Mouse (Mus musculus) embryonic facial prominence, embryonic 14.5 days (tissue): ENCODE measurements around the gene Rfc1. TPM values are rescaled to one million over a fixed set of nuclear protein-coding genes. Genes with fewer than 3 reads are reported as not detected.
"Not testable (repeated sequence)": the region's sequence is repeated elsewhere in the genome, so short reads cannot be mapped to it uniquely, and the experiment has no call there.

ENCODE experiments used
- ATAC-seq: fragments of 200-750 bp; cut with Nextera tagmentation; 2 replicates; pipeline ENCODE4 v1.8.0; 2017; ENCODE audit warnings: low read depth, moderate number of reproducible peaks, moderate TSS enrichment
- DNase-seq: peaks from one replicate; pipeline ENCODE4 v3.0.0-alpha.2; 2015; ENCODE audit warnings: low spot score
- H3K27ac ChIP-seq: fragments of 300-500 bp; sonication (generic); replicated peaks from 2 replicates; pipeline ENCODE4 v1.5.1; 2014; ENCODE audit warnings: low read depth, mild to moderate bottlenecking, low read length, moderate library complexity
- H3K27me3 ChIP-seq: fragments of 300-500 bp; sonication (generic); replicated peaks from 2 replicates; pipeline ENCODE4 v1.6.1; 2014; ENCODE audit warnings: low read length; ENCODE audit not compliant: control insufficient read depth, insufficient read depth
- H3K36me3 ChIP-seq: fragments of 300-500 bp; sonication (generic); 2 replicates; pipeline ENCODE4 v1.6.1; 2014; ENCODE audit warnings: low read length, mixed read lengths; ENCODE audit not compliant: control insufficient read depth, insufficient read depth
- H3K4me1 ChIP-seq: fragments of 300-500 bp; sonication (generic); 2 replicates; pipeline ENCODE4 v1.6.1; 2014; ENCODE audit warnings: antibody characterized with exemption, low read length; ENCODE audit not compliant: control insufficient read depth, insufficient read depth
- H3K4me2 ChIP-seq: fragments of 300-500 bp; sonication (generic); 2 replicates; pipeline ENCODE4 v1.6.1; 2014; ENCODE audit warnings: low read depth, mild to moderate bottlenecking, low read length, moderate library complexity, mixed read lengths
- H3K4me3 ChIP-seq: fragments of 300-500 bp; sonication (generic); 2 replicates; pipeline ENCODE4 v1.5.1; 2014; ENCODE audit warnings: low read depth, mild to moderate bottlenecking, low read length
- H3K9ac ChIP-seq: fragments of 300-500 bp; sonication (generic); 2 replicates; pipeline ENCODE4 v1.6.1; 2014; ENCODE audit warnings: low read depth, mild to moderate bottlenecking, low read length, moderate library complexity, mixed read lengths
- H3K9me3 ChIP-seq: fragments of 300-500 bp; sonication (generic); 2 replicates; pipeline ENCODE4 v1.6.1; 2016; ENCODE audit warnings: low read length; ENCODE audit not compliant: control insufficient read depth
- WGBS: fragments of 180-500 bp; shearing (Covaris S2); extraction: QIAGEN DNeasy Blood & Tissue Kit; methylation state at CpG from one replicate; pipeline ENCODE4 v1.1.7; 2014; 5-methylcytosine and 5-hydroxymethylcytosine counted together
- polyA plus RNA-seq: library from polyadenylated mRNA; unstranded; fragments of >200 nt; fragmentation: Nextera tagmentation; extraction: Ambion mirVana; gene quantifications from 2 replicates; pipeline ENCODE4 v1.2.1, GENCODE M21; 2014

Gene Rfc1
- polyA plus RNA-seq, 1 experiment from 2014 or later: 84.8 TPM

GRCm38 (mm10) chr5:65293627-65294026 lies 41.8 kb downstream of the Rfc1 start:
- 96% methylated on average over 6 of the region's 6 CpGs for WGBS
- DNase-seq (no peak), ATAC-seq (no peak)
- H3K4me1 ChIP-seq: no peaks in the 10 kb centered on the region
- H3K4me3 ChIP-seq: no peak overlapping the region
- H3K9me3 ChIP-seq: no peaks in the 10 kb centered on the region
- H3K27ac ChIP-seq: no peak overlapping the region
- peaks cover 80% of the 10 kb centered on the region for H3K36me3 ChIP-seq
- no peak overlapping the region for H3K9ac ChIP-seq
- H3K27me3 ChIP-seq: no peaks in the 10 kb centered on the region
- no peak overlapping the region for H3K4me2 ChIP-seq

GRCm38 (mm10) chr5:65289009-65289408 lies 46.5 kb downstream of the Rfc1 start:
- H3K4me3 ChIP-seq, H3K9ac ChIP-seq, DNase-seq, H3K27ac ChIP-seq, H3K4me2 ChIP-seq, H3K4me1 ChIP-seq, H3K9me3 ChIP-seq, H3K27me3 ChIP-seq, ATAC-seq: not testable (repeated sequence)
- H3K36me3 ChIP-seq: peaks cover 84% of the 10 kb centered on the region
- WGBS: 87% methylated on average over 8 of the region's 8 CpGs

- 86% methylated on average over 24 of the region's 24 CpGs for whole genome bisulfite sequencing
- H3K9ac ChIP-seq: no peak overlapping the region
- peak; percentile 22 for DNase-seq
Observed at GRCm38 (mm10) chr5:65287751-65288701, 47.4 kb downstream of the Rfc1 start.

GRCm38 (mm10) chr5:65284171-65284570 lies 51.3 kb downstream of the Rfc1 start:
- Histone ChIP-seq H3K4me1 (no peaks in the 10 kb centered on the region), H3K4me3 (no peak overlapping the region), H3K4me2 (no peak overlapping the region), H3K9ac (no peak overlapping the region), H3K27ac (no peak overlapping the region), H3K9me3 (no peaks in the 10 kb centered on the region), H3K27me3 (no peaks in the 10 kb centered on the region), H3K36me3 (peaks cover 66% of the 10 kb centered on the region)
- ATAC-seq: no peak
- WGBS: 94% methylated on average over 3 of the region's 3 CpGs
- DNase-seq: no peak

More at GRCm38 (mm10) chr5:65287751-65288701, 47.4 kb downstream of the Rfc1 start:
- H3K4me2 ChIP-seq: no peak overlapping the region
- H3K27ac ChIP-seq: no peak overlapping the region
- ATAC-seq: 0 out of 2 replicates have a peak, but pooled peaks have one; percentile 50
- H3K36me3 ChIP-seq: peaks cover 81% of the 10 kb centered on the region
- H3K9me3 ChIP-seq: no peaks in the 10 kb centered on the region
- H3K27me3 ChIP-seq: no peaks in the 10 kb centered on the region
- H3K4me3 ChIP-seq: no peak overlapping the region
- no peaks in the 10 kb centered on the region for H3K4me1 ChIP-seq

GRCm38 (mm10) chr5:65281216-65281615 lies 54.3 kb downstream of the Rfc1 start:
- DNase-seq: no peak
- WGBS: 90% methylated on average over 3 of the region's 3 CpGs

GRCm38 (mm10) chr5:65279133-65279651 lies 56.3 kb downstream of the Rfc1 start:
- no peak overlapping the region for H3K9ac ChIP-seq
- H3K9me3 ChIP-seq: no peaks in the 10 kb centered on the region
- no peak overlapping the region for H3K4me3 ChIP-seq
- H3K36me3 ChIP-seq: peaks cover 68% of the 10 kb centered on the region
- no peak overlapping the region for H3K27ac ChIP-seq
- no peaks in the 10 kb centered on the region for H3K4me1 ChIP-seq
- ATAC-seq (peak; percentile 80), DNase-seq (peak; percentile 45)
- 86% methylated on average over 6 of the region's 6 CpGs for WGBS
- no peaks in the 10 kb centered on the region for H3K27me3 ChIP-seq
- H3K4me2 ChIP-seq: no peak overlapping the region

More at GRCm38 (mm10) chr5:65281216-65281615, 54.3 kb downstream of the Rfc1 start:
- H3K9ac ChIP-seq: no peak overlapping the region
- no peak overlapping the region for H3K27ac ChIP-seq
- no peaks in the 10 kb centered on the region for H3K4me1 ChIP-seq
- H3K9me3 ChIP-seq: no peaks in the 10 kb centered on the region
- ATAC-seq: no peak
- no peak overlapping the region for H3K4me3 ChIP-seq
- H3K4me2 ChIP-seq: no peak overlapping the region
- H3K36me3 ChIP-seq: peaks cover 68% of the 10 kb centered on the region
- no peaks in the 10 kb centered on the region for H3K27me3 ChIP-seq

GRCm38 (mm10) chr5:65273966-65274365 lies 61.5 kb downstream of the Rfc1 start:
- DNase-seq (no peak), ATAC-seq (no peak)
- peaks cover 94% of the 10 kb centered on the region for H3K36me3 ChIP-seq
- H3K27ac ChIP-seq: no peak overlapping the region
- H3K4me3 ChIP-seq: no peak overlapping the region
- H3K4me1 ChIP-seq: no peaks in the 10 kb centered on the region
- H3K4me2 ChIP-seq: no peak overlapping the region
- no peaks in the 10 kb centered on the region for H3K9me3 ChIP-seq
- H3K9ac ChIP-seq: no peak overlapping the region
- no peaks in the 10 kb centered on the region for H3K27me3 ChIP-seq
- 93% methylated on average over 3 of the region's 3 CpGs for WGBS

- H3K27ac ChIP-seq: no peak overlapping the region
- H3K27me3 ChIP-seq: no peaks in the 10 kb centered on the region
- DNase-seq: no peak
- no peaks in the 10 kb centered on the region for H3K9me3 ChIP-seq
- no peak overlapping the region for H3K9ac ChIP-seq
- 92% methylated on average over 14 of the region's 14 CpGs for WGBS
- no peak overlapping the region for H3K4me2 ChIP-seq
- H3K4me3 ChIP-seq: no peak overlapping the region
- no peaks in the 10 kb centered on the region for H3K4me1 ChIP-seq
- H3K36me3 ChIP-seq: peaks cover 79% of the 10 kb centered on the region
- no peak for ATAC-seq
Observed at GRCm38 (mm10) chr5:65257910-65258505, 77.5 kb downstream of the Rfc1 start.
